Mouse (Mus musculus): Measurements from ENCODE around the gene 5430403G16Rik. TPM values are rescaled to one million over a fixed set of nuclear protein-coding genes. Genes with fewer than 3 reads are reported as not detected.

5430403G16Rik gene
- total RNA-seq (2023) = under 1 TPM; 0.73 to 0.77 TPM

GRCm38 (mm10) chr5:109690537-109691201, at the start of gene 5430403G16Rik:
Gene 5430403G16Rik (minus strand): TSS chr5:109691041.

Other genes starting within 250 kb of the 5430403G16Rik start
- 10 to 100 TPM; 75.7 to 93.2 TPM for gene Crlf2, start 132.0 kb downstream of the 5430403G16Rik start, total RNA-seq (2023)
- 1 to 10 TPM; 3.1 to 4.2 TPM for gene 4930522L14Rik, start 60.8 kb upstream of the 5430403G16Rik start, total RNA-seq (2023)
- gene Gm15446, start 232.4 kb upstream of the 5430403G16Rik start, total RNA-seq (2023) = 1 to 10 TPM; 5.1 to 5.4 TPM

Measured in neutrophil, adult 83 days (primary cell).